Mouse (Mus musculus) NIH3T3 (cell line): ENCODE measurements around the gene Sema3b.

Experiments used
- DNase-seq: peaks from one replicate; pipeline ENCODE4 v3.0.0-alpha.2; 2012; ENCODE audit warnings: low read depth

The Sema3b gene

GRCm38 (mm10) chr9:107547957-107548356 lies 61.1 kb downstream of the Sema3b start:
- DNase-seq = no peak
